Mouse (Mus musculus) MEL (cell line): ENCODE measurements at regions not wholly inside any gene's neighbourhood (a gene's known extent, or its start where the extent isn't known, plus 50 kb on each side); places are given as distances from the start of the nearest gene placed in this dataset.

ENCODE experiments used
- CHD2 ChIP-seq: IDR thresholded peaks from 2 replicates; pipeline ENCODE4 v1.6.1; 2011; ENCODE audit warnings: low read length, improper control_type of control experiment
- CTCF ChIP-seq, 3 experiments: IDR thresholded peaks in 2 of 3; conservative IDR thresholded peaks in 1 of 3; 2 replicates each; pipeline ENCODE4 v1.5.1; 2011 to 2012; ENCODE audit warnings: low read length in 3 of 3, low read depth in 2 of 3, mild to moderate bottlenecking in 2 of 3, improper control_type of control experiment in 1 of 3, inconsistent platforms in 1 of 3, mixed read lengths in 1 of 3, moderate library complexity in 1 of 3; ENCODE audit not compliant: control insufficient read depth in 1 of 3, insufficient read depth in 1 of 3, poor library complexity in 1 of 3, severe bottlenecking in 1 of 3
- MAX ChIP-seq: IDR thresholded peaks from 2 replicates; pipeline ENCODE4 v1.6.1; 2011; ENCODE audit warnings: low read length, improper control_type of control experiment
- POLR2A ChIP-seq, 2 experiments: IDR thresholded peaks; 2 replicates each; pipeline ENCODE4 v1.6.1; 2011 to 2012; ENCODE audit warnings: low read length in 2 of 2, mild to moderate bottlenecking in 2 of 2, control low read depth in 1 of 2, improper control_type of control experiment in 1 of 2, low read depth in 1 of 2, moderate library complexity in 1 of 2; ENCODE audit not compliant: control insufficient read depth in 1 of 2, insufficient read depth in 1 of 2, poor library complexity in 1 of 2
- SIN3A ChIP-seq: IDR thresholded peaks from 2 replicates; pipeline ENCODE4 v1.6.1; 2012; ENCODE audit warnings: low read length, improper control_type of control experiment, inconsistent platforms
- SMC3 ChIP-seq: IDR thresholded peaks from 2 replicates; pipeline ENCODE4 v1.6.1; 2011; ENCODE audit warnings: low read depth, low read length, improper control_type of control experiment
- TAL1 ChIP-seq: IDR thresholded peaks from 2 replicates; pipeline ENCODE4 v1.6.1; 2012; ENCODE audit warnings: mild to moderate bottlenecking, inconsistent platforms, low read length, moderate library complexity, mixed read lengths
- TCF12 ChIP-seq: IDR thresholded peaks from 2 replicates; pipeline ENCODE4 v1.6.1; 2014; ENCODE audit warnings: low read depth, mild to moderate bottlenecking, inconsistent platforms, low read length, improper control_type of control experiment, moderate library complexity
- USF2 ChIP-seq, 2 experiments: IDR thresholded peaks; 2 replicates each; pipeline ENCODE4 v1.6.1; 2011 to 2012; ENCODE audit warnings: improper control_type of control experiment in 2 of 2, low read length in 2 of 2, borderline replicate concordance in 1 of 2, inconsistent platforms in 1 of 2, low read depth in 1 of 2, mild to moderate bottlenecking in 1 of 2; ENCODE audit not compliant: insufficient read depth in 1 of 2

GRCm38 (mm10) chr4:137164429-137164828 is 112.9 kb upstream of the Wnt4 start:
- TF ChIP-seq SMC3 (no peak), POLR2A (IDR thresholded peaks at IDR 0.05; ENCODE audit: control insufficient read depth in 1 of 2, insufficient read depth in 1 of 2, low read depth in 1 of 2, low read length in 2 of 2, poor library complexity in 1 of 2) (no peak), TAL1 (no peak), CTCF (IDR thresholded peaks at IDR 0.05 in 2 of 3, conservative IDR thresholded peaks at IDR 0.05 in 1 of 3; ENCODE audit: control insufficient read depth in 1 of 3, insufficient read depth in 1 of 3, low read depth in 2 of 3, low read length in 3 of 3, poor library complexity in 1 of 3, severe bottlenecking in 1 of 3) (peak; percentile 33 to 63 (median 43); a peak in 5 of 6 replicates), MAX (no peak), CHD2 (no peak), TCF12 (no peak), USF2 (IDR thresholded peaks at IDR 0.05; ENCODE audit: borderline replicate concordance in 1 of 2, insufficient read depth in 1 of 2, low read depth in 1 of 2, low read length in 2 of 2) (no peak), SIN3A (no peak)
